ENCODE assay signal across 8 mouse cellular contexts in genomic region chr13:58126126-58126525, GRCm38 (mm10). TPM values are rescaled to one million over a fixed set of nuclear protein-coding genes. Genes with fewer than 3 reads are reported as not detected.
A peak's percentile ranks its signal among the peaks of the same experiment; 100 is the strongest.
DNase-seq lines count a peak whose midpoint lies in the region; ATAC-seq and TF ChIP-seq lines count a peak whose summit lies in the region.

No protein-coding gene starts in this region.

- ATAC-seq in embryonic facial prominence, embryonic 12.5 days (ENCODE audit: insufficient number of reproducible peaks, insufficient read depth, low FRiP score, low TSS enrichment): no peak
- no peak for ATAC-seq in hindbrain, embryonic 11.5 days (ENCODE audit: low FRiP score)
- ATAC-seq in limb, embryonic 14.5 days (ENCODE audit: low FRiP score, low read depth): no peak
- ATAC-seq in midbrain, embryonic 15.5 days (replicated peaks): no peak

- peak; percentile 37 for DNase-seq in urinary bladder, postnatal 14 days (ENCODE audit: low spot score)
- DNase-seq in urinary bladder, postnatal 4 days (ENCODE audit: low spot score in 2 of 2): no peak
- peak; percentile 78 for DNase-seq in hindbrain, embryonic 11.5 days (ENCODE audit: low spot score)
- DNase-seq in limb, embryonic 14.5 days (ENCODE audit: low spot score): peak; percentile 77
- peak; percentile 71 for DNase-seq in thymus, postnatal 14 days
- DNase-seq in gastrocnemius, postnatal 4 days (ENCODE audit: low spot score in 2 of 2): no peak

- peaks cover 20% of the 10 kb centered on the region for H3K4me1 ChIP-seq in embryonic facial prominence, embryonic 12.5 days
- H3K4me1 ChIP-seq in hindbrain, embryonic 11.5 days (replicated peaks; ENCODE audit: control insufficient read depth, insufficient read depth, low read length): peaks cover 3% of the 10 kb centered on the region; the same call in 1 of the 2 replicates
- H3K4me1 ChIP-seq in limb, embryonic 14.5 days (ENCODE audit: control insufficient read depth, insufficient read depth, low read length): peaks cover 13% of the 10 kb centered on the region; the same call in 1 of the 2 replicates
- peaks cover 36% of the 10 kb centered on the region for H3K4me1 ChIP-seq in midbrain, embryonic 15.5 days

- peaks cover 12% of the 10 kb centered on the region; the same call in 1 of the 2 replicates for H3K36me3 ChIP-seq in embryonic facial prominence, embryonic 12.5 days
- H3K36me3 ChIP-seq in hindbrain, embryonic 11.5 days (ENCODE audit: control insufficient read depth, insufficient read depth, low read length): no peaks in the 10 kb centered on the region
- peaks cover 17% of the 10 kb centered on the region for H3K36me3 ChIP-seq in limb, embryonic 14.5 days (ENCODE audit: control insufficient read depth, insufficient read depth, low read length)
- H3K36me3 ChIP-seq in midbrain, embryonic 15.5 days (replicated peaks): no peaks in the 10 kb centered on the region

- peak overlapping the region; percentile 45; the same call in 1 of the 2 replicates for H3K9ac ChIP-seq in embryonic facial prominence, embryonic 12.5 days
- H3K9ac ChIP-seq in hindbrain, embryonic 11.5 days (ENCODE audit: low read depth, low read length): no peak overlapping the region
- no peak overlapping the region for H3K9ac ChIP-seq in limb, embryonic 14.5 days (ENCODE audit: low read depth, low read length, severe bottlenecking)
- H3K9ac ChIP-seq in midbrain, embryonic 15.5 days: no peak overlapping the region

- no peak overlapping the region for H3K27ac ChIP-seq in embryonic facial prominence, embryonic 12.5 days
- H3K27ac ChIP-seq in hindbrain, embryonic 11.5 days (ENCODE audit: low read depth, low read length): no peak overlapping the region
- H3K27ac ChIP-seq in limb, embryonic 14.5 days (replicated peaks; ENCODE audit: low read depth, low read length): no peak overlapping the region
- no peak overlapping the region for H3K27ac ChIP-seq in midbrain, embryonic 15.5 days

- no peaks in the 10 kb centered on the region for H3K9me3 ChIP-seq in embryonic facial prominence, embryonic 12.5 days
- H3K9me3 ChIP-seq in hindbrain, embryonic 11.5 days (ENCODE audit: control insufficient read depth, low read length): no peaks in the 10 kb centered on the region
- no peaks in the 10 kb centered on the region for H3K9me3 ChIP-seq in limb, embryonic 14.5 days (ENCODE audit: control insufficient read depth, low read length)
- H3K9me3 ChIP-seq in midbrain, embryonic 15.5 days: no peaks in the 10 kb centered on the region

- H3K4me2 ChIP-seq in embryonic facial prominence, embryonic 12.5 days (replicated peaks): peak overlapping the region; percentile 67
- H3K4me2 ChIP-seq in hindbrain, embryonic 11.5 days (replicated peaks; ENCODE audit: low read depth, low read length): peak overlapping the region; percentile 47
- H3K4me2 ChIP-seq in limb, embryonic 14.5 days (replicated peaks; ENCODE audit: low read depth, low read length, severe bottlenecking): peak overlapping the region; percentile 75
- H3K4me2 ChIP-seq in midbrain, embryonic 15.5 days: peak overlapping the region; percentile 75

- TF ChIP-seq POLR2A in limb, embryonic 14.5 days (IDR thresholded peaks at IDR 0.05; ENCODE audit: borderline replicate concordance, extremely low read depth, insufficient read depth, insufficient read length): no peak

- WGBS in embryonic facial prominence, embryonic 12.5 days: 31% methylated on average over 7 of the region's 7 CpGs
- WGBS in hindbrain, embryonic 11.5 days: 37% methylated on average over 7 of the region's 7 CpGs
- WGBS in limb, embryonic 14.5 days: 30% methylated on average over 7 of the region's 7 CpGs
- 27% methylated on average over 7 of the region's 7 CpGs for WGBS in midbrain, embryonic 15.5 days

- H3K4me3 ChIP-seq in embryonic facial prominence, embryonic 12.5 days: peak overlapping the region; percentile 98
- H3K4me3 ChIP-seq in hindbrain, embryonic 11.5 days (ENCODE audit: low read depth, low read length): peak overlapping the region; percentile 98
- peak overlapping the region; percentile 98 for H3K4me3 ChIP-seq in limb, embryonic 14.5 days (replicated peaks; ENCODE audit: low read length)
- peak overlapping the region; percentile 51 for H3K4me3 ChIP-seq in midbrain, embryonic 15.5 days

- no peaks in the 10 kb centered on the region for H3K27me3 ChIP-seq in embryonic facial prominence, embryonic 12.5 days
- no peaks in the 10 kb centered on the region for H3K27me3 ChIP-seq in hindbrain, embryonic 11.5 days (ENCODE audit: control insufficient read depth, insufficient read depth, low read length)
- no peaks in the 10 kb centered on the region for H3K27me3 ChIP-seq in limb, embryonic 14.5 days (ENCODE audit: control insufficient read depth, insufficient read depth, low read length)
- no peaks in the 10 kb centered on the region for H3K27me3 ChIP-seq in midbrain, embryonic 15.5 days (replicated peaks)

RNA-seq across cellular contexts. Expression of gene Hnrnpa0, which starts 2.2 kb away (rescaled TPM):
- polyA plus RNA-seq in embryonic facial prominence, embryonic 12.5 days (2016; fragmentation: Nextera tagmentation; extraction: Ambion mirVana): 47.1 and 47.4 TPM in 2 replicates
- polyA plus RNA-seq in hindbrain, embryonic 11.5 days (2014; fragmentation: Nextera tagmentation; extraction: Ambion mirVana): 56.9 and 61.9 TPM in 2 replicates
- 273 and 297 TPM in 2 replicates for polyA plus RNA-seq in limb, embryonic 14.5 days (2012; rRNA removed)
- polyA plus RNA-seq in limb, embryonic 14.5 days (2014; fragmentation: Nextera tagmentation; extraction: Ambion mirVana): 55.3 and 57.5 TPM in 2 replicates
- 40.5 and 48.7 TPM in 2 replicates for polyA plus RNA-seq in midbrain, embryonic 15.5 days (2015; fragmentation: Nextera tagmentation; extraction: Ambion mirVana)
- total RNA-seq in gastrocnemius, postnatal 4 days (2021): 100 to 1,000 TPM; 134 TPM

RNA-seq across cellular contexts. Expression of gene Klhl3, which starts 12.7 kb away (rescaled TPM):
- polyA plus RNA-seq in embryonic facial prominence, embryonic 12.5 days (2016; fragmentation: Nextera tagmentation; extraction: Ambion mirVana): 2.9 and 3.1 TPM in 2 replicates
- polyA plus RNA-seq in hindbrain, embryonic 11.5 days (2014; fragmentation: Nextera tagmentation; extraction: Ambion mirVana): 3.8 and 3.9 TPM in 2 replicates
- 3.7 and 5.2 TPM in 2 replicates for polyA plus RNA-seq in limb, embryonic 14.5 days (2012; rRNA removed)
- polyA plus RNA-seq in limb, embryonic 14.5 days (2014; fragmentation: Nextera tagmentation; extraction: Ambion mirVana): 3.0 and 3.3 TPM in 2 replicates
- 12.7 and 14.2 TPM in 2 replicates for polyA plus RNA-seq in midbrain, embryonic 15.5 days (2015; fragmentation: Nextera tagmentation; extraction: Ambion mirVana)
- 1 to 10 TPM; 2.9 to 3.7 TPM for total RNA-seq in gastrocnemius, postnatal 4 days (2021)

RNA-seq across cellular contexts. Expression of gene Idnk, which starts 31.3 kb away (rescaled TPM):
- polyA plus RNA-seq in embryonic facial prominence, embryonic 12.5 days (2016; fragmentation: Nextera tagmentation; extraction: Ambion mirVana): 45.1 and 46.3 TPM in 2 replicates
- 57.8 and 62.7 TPM in 2 replicates for polyA plus RNA-seq in hindbrain, embryonic 11.5 days (2014; fragmentation: Nextera tagmentation; extraction: Ambion mirVana)
- polyA plus RNA-seq in limb, embryonic 14.5 days (2012; rRNA removed): 14.5 and 17.7 TPM in 2 replicates
- 31.1 and 31.7 TPM in 2 replicates for polyA plus RNA-seq in limb, embryonic 14.5 days (2014; fragmentation: Nextera tagmentation; extraction: Ambion mirVana)
- 60.4 and 60.8 TPM in 2 replicates for polyA plus RNA-seq in midbrain, embryonic 15.5 days (2015; fragmentation: Nextera tagmentation; extraction: Ambion mirVana)
- total RNA-seq in gastrocnemius, postnatal 4 days (2021): 10 to 100 TPM; 10.8 to 13.9 TPM

Comparison
In these comparisons a context has a peak if more than half of its experiments do, and no peak if none do; other contexts are left out.
1. DNase-seq: peak in urinary bladder, postnatal 14 days (single experiment), hindbrain, embryonic 11.5 days (single experiment), limb, embryonic 14.5 days (single experiment) and thymus, postnatal 14 days (single experiment); none in urinary bladder, postnatal 4 days (0 of 2) and gastrocnemius, postnatal 4 days (0 of 2).
2. Peak in every context shown above with its lines, with median percentiles within 50 percentile points of each other: H3K4me2 ChIP-seq and H3K4me3 ChIP-seq.